Mouse (Mus musculus) liver, embryonic 14.5 days (tissue): ENCODE measurements around the gene Tspan8.

Experiments
- CTCF ChIP-seq: IDR thresholded peaks from 2 replicates; pipeline ENCODE4 v1.5.1; 2016; ENCODE audit warnings: antibody characterized with exemption, low read depth, control low read depth
- EP300 ChIP-seq: IDR thresholded peaks from 2 replicates; pipeline ENCODE4 v1.6.1; 2016; ENCODE audit warnings: antibody characterized with exemption, low read depth

DNA sequence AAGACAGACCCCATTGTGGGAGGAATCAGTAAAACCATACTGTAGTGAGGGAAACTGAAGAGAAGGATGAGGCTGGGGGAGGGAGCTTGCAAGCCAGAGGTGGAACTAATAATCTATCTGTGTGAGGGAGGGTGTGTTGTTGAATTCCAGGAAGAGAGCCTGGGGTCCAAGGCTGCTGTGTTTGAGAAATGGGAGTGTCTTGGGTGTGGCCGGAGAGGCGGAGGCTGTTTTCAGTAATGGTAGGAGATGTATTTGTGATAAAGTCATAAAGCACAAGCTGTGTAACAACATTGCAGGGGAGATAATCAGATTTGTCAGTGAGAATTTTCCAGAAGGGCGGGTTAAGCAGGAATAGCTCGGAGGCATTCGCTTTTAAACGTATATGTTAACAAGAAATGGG is 17.4 kb downstream of the Tspan8 start:
- no peak for TF ChIP-seq CTCF
- TF ChIP-seq EP300 = no peak
